Mouse (Mus musculus): ENCODE data around the gene Lrba.

Lrba gene

GRCm38 (mm10) chr3:86689305-86689704 lies 464.8 kb downstream of the Lrba start:
- DNase-seq = peak; percentile 26

- DNase-seq = no peak
Measured at GRCm38 (mm10) chr3:86692779-86693178, 468.3 kb downstream of the Lrba start.

GRCm38 (mm10) chr3:86693553-86693952 lies 469.1 kb downstream of the Lrba start:
- no peak for DNase-seq

GRCm38 (mm10) chr3:86698947-86699346 lies 474.5 kb downstream of the Lrba start:
- no peak for DNase-seq

GRCm38 (mm10) chr3:86701163-86701563 lies 476.7 kb downstream of the Lrba start:
- DNase-seq = no peak

GRCm38 (mm10) chr3:86709472-86709871 lies 485.0 kb downstream of the Lrba start:
- no peak for DNase-seq

GRCm38 (mm10) chr3:86711530-86711929 lies 487.1 kb downstream of the Lrba start:
- DNase-seq = no peak

- no peak for DNase-seq
Measured at GRCm38 (mm10) chr3:86712758-86713157, 488.3 kb downstream of the Lrba start.

- DNase-seq = no peak
Measured at GRCm38 (mm10) chr3:86714446-86714845, 490.0 kb downstream of the Lrba start.

- DNase-seq = no peak
Measured at GRCm38 (mm10) chr3:86723415-86724298, 499.2 kb downstream of the Lrba start.

GRCm38 (mm10) chr3:86725113-86725512 lies 500.6 kb downstream of the Lrba start:
- no peak for DNase-seq

GRCm38 (mm10) chr3:86738831-86739230 lies 514.4 kb downstream of the Lrba start:
- DNase-seq = no peak

- no peak for DNase-seq
Measured at GRCm38 (mm10) chr3:86739745-86740144, 515.3 kb downstream of the Lrba start.

- DNase-seq = peak; percentile 38
Measured at GRCm38 (mm10) chr3:86745348-86745747, 520.9 kb downstream of the Lrba start.

GRCm38 (mm10) chr3:86745769-86746512 lies 521.5 kb downstream of the Lrba start:
- DNase-seq = no peak

GRCm38 (mm10) chr3:86750652-86751051 lies 526.2 kb downstream of the Lrba start:
- DNase-seq = no peak

- no peak for DNase-seq
Measured at GRCm38 (mm10) chr3:86754178-86754577, 529.7 kb downstream of the Lrba start.

- DNase-seq = no peak
Measured at GRCm38 (mm10) chr3:86754595-86755557, 530.4 kb downstream of the Lrba start.

GRCm38 (mm10) chr3:86756548-86756947 lies 532.1 kb downstream of the Lrba start:
- DNase-seq = no peak

GRCm38 (mm10) chr3:86758727-86759126 lies 534.2 kb downstream of the Lrba start:
- DNase-seq = no peak

GRCm38 (mm10) chr3:86759383-86759782 lies 534.9 kb downstream of the Lrba start:
- DNase-seq = no peak

GRCm38 (mm10) chr3:86759834-86760233 lies 535.4 kb downstream of the Lrba start:
- no peak for DNase-seq

- no peak for DNase-seq
Measured at GRCm38 (mm10) chr3:86760474-86760873, 536.0 kb downstream of the Lrba start.

Data from cerebellum, adult 9-10 months (tissue).